Mouse (Mus musculus): Measurements from ENCODE around the gene Qpctl.
A peak's percentile ranks its signal among the peaks of the same experiment; 100 is the strongest.

The Qpctl gene

DNA sequence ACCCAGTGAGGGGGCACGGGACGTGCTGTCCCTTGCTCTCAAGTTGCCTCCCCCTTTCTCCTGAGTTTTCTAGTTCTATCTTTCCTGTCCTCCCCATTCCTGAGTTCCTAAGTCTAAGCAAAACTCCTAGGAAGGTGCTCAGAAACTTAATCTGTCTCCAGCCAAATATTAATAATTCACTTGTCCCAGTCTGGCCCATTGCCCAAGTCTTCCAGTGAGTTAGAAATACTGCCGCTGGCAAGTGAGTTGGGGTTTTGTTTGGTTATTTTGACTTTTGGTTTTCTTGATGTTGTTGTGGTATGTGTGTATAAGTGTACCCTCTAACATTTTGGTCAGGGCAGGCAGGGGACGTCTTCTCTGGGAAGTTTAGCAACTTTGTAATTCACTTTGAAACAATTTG lies 27.4 kb downstream of the Qpctl start:
- DNase-seq (ENCODE audit: low read depth, low spot score), result no peak

DNA sequence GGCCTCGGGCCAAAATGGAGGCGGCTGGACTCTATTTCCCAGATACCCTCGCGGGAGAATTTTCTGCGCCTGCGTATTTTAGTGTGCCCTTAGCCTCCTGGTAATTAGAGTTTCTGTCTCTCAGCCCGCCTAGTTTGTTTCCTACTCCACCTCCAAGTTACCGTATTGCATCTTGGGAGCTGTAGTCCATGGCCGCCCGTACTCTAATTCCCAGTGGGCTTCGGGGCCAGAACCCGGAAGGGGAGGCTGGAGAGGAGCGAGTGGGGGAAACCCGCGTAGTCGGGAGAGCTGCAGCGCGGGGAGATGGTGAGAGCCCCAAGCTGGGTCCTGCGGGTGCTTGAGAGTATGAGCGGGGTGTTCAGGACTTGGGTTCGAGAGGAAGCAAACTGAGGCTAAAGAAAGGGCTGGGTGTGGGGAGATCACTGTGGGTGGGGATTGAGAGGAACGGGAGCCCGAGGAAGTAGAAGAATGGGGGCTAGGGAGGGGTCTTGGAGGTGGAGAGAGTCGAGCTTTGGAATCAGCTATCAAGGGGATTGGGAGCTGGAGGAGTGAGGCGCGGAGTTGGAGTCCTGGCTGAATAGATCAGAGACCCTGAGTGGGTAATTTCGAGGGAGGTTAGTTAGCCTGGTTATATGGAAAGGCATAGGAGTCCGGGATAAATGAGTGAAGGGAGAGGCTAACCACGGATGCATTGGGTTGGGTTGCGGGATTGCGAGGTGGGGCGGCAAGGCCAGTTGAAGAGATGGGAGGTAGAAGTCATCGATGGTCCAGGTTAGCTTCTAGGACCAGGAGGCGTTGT lies 29.3 kb downstream of the Qpctl start, which contains the start of gene Fbxo46:
Gene Fbxo46 (plus strand): TSS at position 229 of the 799 bp plus-strand sequence.
- peak; percentile 96 for DNase-seq (ENCODE audit: low read depth, low spot score)

DNA sequence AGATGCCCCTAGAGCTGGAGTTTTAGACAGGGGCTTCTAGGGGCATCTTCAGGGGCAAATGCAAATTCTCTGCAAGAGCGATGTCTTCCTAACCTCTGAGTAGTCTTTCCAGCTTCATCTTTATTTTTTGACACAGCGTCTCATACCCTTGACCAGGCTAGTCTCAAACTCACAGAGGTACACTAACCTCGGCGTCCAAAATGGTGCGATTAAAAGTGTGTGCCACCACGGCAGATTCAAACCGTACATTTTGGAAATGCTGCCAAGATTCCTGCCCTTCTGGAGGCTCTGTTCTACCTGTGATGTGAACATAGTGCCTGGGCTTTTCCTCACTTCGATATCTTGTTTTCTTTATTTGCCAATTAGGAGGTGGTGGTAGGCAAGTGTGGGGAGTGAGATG lies 30.0 kb downstream of the Qpctl start:
- no peak for DNase-seq (ENCODE audit: low read depth, low spot score)

DNA sequence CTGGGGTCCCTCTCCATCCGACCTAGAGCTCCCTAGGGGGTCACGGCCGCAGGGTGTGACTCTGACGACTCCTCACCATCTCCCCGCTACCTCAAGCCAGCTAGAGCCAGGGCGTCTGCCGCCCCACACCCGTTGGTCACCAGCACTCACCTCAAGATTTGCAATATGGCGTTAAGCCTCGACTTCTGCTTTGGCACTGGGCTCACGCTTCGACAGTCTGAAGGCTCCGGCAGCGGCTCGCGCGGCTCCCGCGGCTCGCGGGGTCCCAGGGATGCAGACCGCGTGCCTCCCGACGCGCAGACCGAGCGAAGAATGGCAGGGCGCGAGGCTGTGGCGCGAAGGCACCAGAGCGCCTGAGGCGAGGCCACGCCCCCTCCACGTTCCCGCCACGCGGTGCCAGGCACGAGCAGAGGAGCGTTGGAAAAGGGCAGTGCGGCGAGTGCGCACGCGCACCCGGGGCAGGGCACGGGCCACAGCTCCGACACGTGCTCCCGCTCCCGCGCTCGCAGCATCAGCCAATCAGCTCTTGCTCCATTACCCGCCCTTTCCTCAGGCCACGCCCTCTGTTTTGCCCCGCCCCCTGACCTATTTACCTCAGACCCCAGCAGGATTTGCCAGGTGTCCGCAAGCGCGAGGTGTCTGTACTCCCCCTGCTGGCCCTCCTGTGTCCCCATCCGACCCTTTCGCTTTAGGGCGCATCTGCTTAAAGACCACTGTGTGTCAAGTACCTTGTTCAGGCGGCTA lies 30.9 kb downstream of the Qpctl start, which contains the start of gene Gm4969:
Gene Gm4969 (minus strand): TSS at position 341 of the 744 bp plus-strand sequence.
- peak; percentile 91 for DNase-seq (ENCODE audit: low read depth, low spot score)

DNA sequence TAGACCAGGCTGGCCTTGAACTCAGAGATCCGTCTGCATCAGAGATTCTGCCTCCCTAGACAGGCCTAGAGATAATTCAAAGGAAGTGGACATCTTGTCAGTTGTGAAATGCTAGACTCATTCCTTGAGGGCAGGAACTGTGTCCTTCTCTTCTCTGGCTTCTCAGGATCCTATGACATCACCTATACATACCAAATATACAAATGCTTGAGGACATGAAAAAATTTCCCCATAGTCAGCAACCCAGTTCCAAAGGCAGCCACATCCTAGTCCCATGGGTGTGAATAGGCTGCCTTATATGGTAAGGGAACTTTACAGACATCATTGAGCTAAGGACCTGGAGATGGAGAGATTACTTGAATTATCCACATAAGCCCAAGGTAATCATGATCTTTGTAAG lies 39.5 kb downstream of the Qpctl start:
- DNase-seq (ENCODE audit: low read depth, low spot score), result no peak

DNA sequence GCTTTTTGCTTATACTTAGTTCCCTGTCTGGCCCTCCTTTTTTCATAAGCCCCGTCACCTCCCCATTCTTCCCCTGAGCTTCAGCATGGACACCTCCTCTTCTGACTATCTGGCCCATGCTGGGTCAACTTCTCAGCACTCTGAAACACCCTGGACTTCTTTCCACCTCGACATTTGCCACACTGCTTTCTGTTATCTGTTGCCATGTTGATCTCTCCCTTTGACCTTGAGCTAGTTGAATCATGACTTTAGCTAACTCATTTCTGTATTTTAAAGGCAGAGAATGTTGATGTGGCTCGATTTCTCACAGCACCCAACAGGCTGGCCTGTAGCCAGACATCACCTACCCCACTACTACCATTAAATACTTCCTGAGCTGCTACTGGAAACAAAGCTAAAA lies 41.7 kb downstream of the Qpctl start:
- DNase-seq (ENCODE audit: low read depth, low spot score), result no peak

DNA sequence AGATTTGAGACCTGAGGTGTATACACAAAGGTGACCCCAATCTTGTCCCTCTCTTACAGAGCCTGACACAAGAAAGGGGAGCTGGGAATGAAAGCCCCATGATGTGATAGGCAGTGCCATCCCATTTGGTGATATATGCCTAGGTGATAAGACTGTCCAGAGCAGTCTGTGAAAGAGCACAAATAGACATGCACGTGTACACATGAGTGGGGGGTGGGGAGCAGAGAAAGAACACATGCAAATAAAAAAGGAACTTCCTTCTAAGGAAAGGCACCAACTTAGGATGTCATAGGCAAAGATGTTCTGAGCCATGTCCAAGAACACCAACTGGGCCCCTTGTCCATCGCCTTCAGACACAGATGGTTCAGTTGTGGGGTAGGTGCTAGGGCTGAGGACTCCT lies 44.6 kb downstream of the Qpctl start:
- no peak for DNase-seq (ENCODE audit: low read depth, low spot score)

DNA sequence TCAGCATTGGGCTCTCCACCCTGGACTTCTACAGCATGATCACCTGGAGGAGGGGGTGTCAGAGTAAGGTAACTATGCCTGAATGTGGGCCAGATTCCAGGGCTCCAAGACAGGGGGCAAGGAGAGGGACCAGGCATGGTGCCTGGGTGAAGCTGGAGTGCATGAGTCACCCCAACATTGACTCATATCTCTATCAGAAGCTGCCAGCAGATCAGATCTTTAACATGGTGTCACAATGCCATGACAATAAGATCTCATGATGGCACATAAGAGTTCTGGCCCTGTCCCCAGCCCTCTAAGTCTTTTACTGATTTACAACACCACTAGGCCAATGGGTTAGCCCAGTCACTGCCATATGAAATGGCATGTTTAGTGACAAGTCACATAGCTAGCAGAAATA lies 45.4 kb downstream of the Qpctl start:
- DNase-seq (ENCODE audit: low read depth, low spot score), result no peak

DNA sequence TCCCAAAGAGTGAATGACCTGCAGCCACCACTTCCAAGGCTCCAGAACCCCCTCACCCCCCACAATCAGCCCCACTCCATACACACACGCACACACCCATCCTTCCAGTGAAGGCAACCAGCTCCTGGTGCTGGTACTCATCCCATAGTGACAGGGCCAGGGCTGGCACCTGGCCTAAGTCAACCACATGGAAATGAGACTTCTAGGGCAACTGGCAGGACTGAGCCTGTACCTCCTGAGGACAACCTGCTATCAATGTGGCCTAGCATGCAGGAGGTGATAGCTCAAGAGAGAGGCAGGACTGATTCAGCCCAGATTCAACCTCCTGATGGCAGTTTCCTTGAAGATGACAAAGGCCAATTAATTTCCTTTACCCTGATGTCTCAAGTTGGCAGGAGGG lies 48.8 kb downstream of the Qpctl start:
- no peak for DNase-seq (ENCODE audit: low read depth, low spot score)

DNA sequence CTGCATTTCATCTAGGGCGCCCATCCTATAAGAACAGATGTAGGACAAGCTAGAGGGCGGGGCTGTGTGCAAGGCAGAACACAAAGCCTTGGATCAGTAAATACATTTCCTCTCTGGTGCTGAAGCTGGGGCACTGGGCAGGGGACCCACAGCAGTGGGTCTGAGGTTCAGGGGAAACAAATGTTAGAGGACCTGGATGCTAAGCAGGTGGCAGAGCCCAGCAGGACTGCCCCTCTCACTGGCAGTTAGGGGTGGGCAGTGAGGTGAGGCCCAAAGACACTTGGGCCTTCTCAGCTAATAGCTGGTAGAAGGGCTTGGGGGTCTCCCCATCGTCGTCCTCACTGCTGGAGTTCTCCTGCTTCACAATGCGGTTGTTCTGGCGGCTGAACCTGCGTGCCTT lies 50.3 kb downstream of the Qpctl start:
- DNase-seq (ENCODE audit: low read depth, low spot score), result no peak

DNA sequence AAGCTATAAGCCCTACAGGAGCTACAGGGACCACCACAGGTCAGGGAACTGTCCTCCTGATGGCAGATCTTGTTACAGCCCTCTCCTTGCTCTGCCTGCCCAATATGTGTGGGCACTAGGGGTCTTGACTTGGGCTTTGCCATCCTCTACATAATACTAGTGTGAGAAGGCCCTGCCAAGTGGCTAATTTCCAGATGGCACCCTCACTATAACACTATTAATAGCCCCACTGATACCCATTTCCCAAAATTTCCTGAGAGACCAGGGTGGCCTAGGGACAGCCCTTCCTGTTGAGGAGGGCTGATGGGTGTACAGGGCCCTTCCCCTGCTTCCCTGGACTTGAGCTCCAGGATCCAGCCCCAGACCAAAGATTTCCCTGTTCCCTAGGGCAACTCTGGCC lies 51.2 kb downstream of the Qpctl start:
- no peak for DNase-seq (ENCODE audit: low read depth, low spot score)

DNA sequence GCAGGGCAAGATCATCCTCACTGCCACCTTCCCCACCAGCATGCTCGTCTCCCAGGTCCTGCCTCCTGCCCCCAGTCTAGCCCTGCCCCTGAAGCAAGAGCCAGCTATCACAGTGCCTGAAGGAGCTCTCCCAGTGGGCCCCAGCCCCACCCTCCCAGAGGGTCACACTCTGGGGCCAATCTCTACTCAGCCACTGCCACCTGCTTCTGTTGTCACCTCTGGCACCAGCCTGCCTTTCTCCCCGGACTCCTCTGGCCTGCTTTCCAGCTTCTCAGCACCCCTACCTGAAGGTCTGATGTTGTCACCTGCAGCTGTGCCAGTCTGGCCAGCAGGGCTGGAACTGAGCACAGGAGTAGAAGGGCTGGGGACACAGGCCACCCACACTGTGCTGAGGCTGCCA lies 51.9 kb downstream of the Qpctl start:
- no peak for DNase-seq (ENCODE audit: low read depth, low spot score)

DNA sequence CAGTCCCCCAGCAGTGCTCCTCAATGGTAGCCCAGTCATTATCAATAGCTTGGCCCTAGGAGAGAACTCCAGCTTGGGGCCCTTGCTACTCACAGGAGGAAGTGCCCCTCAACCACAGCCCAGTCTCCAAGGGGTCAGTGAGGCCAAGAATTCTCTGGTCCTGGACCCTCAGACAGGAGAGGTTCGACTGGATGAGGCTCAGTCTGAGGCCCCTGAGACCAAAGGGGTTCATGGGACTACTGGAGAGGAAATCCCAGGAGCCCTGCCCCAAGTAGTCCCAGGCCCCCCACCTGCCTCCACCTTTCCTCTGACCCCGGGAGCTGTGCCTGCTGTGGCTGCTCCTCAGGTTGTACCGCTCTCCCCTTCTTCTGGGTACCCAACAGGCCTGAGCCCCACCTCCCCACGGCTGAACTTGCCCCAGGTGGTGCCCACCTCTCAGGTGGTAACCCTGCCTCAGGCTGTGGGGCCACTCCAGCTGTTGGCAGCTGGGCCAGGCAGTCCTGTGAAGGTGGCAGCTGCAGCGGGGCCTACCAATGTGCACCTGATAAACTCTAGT lies 52.6 kb downstream of the Qpctl start:
- DNase-seq (ENCODE audit: low read depth, low spot score), result no peak

DNA sequence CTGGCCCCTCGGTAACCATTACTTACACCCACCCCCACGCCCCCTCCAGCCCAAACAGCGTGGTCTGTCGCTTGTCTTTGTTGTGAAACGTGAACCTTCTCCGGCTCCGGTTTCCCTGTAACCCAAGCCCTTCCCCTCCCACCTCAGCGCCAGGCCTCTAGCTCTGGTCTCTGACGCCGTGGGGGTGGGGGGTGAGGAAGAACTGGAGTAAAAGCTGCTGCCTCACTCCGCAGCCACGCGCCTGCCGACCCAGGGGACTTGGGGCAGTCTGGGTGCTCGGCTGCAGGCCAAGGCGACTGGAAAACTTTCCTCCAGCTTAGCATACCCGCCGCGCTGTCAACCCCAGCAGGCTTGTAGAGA lies 53.4 kb downstream of the Qpctl start:
- no peak for DNase-seq (ENCODE audit: low read depth, low spot score)

DNA sequence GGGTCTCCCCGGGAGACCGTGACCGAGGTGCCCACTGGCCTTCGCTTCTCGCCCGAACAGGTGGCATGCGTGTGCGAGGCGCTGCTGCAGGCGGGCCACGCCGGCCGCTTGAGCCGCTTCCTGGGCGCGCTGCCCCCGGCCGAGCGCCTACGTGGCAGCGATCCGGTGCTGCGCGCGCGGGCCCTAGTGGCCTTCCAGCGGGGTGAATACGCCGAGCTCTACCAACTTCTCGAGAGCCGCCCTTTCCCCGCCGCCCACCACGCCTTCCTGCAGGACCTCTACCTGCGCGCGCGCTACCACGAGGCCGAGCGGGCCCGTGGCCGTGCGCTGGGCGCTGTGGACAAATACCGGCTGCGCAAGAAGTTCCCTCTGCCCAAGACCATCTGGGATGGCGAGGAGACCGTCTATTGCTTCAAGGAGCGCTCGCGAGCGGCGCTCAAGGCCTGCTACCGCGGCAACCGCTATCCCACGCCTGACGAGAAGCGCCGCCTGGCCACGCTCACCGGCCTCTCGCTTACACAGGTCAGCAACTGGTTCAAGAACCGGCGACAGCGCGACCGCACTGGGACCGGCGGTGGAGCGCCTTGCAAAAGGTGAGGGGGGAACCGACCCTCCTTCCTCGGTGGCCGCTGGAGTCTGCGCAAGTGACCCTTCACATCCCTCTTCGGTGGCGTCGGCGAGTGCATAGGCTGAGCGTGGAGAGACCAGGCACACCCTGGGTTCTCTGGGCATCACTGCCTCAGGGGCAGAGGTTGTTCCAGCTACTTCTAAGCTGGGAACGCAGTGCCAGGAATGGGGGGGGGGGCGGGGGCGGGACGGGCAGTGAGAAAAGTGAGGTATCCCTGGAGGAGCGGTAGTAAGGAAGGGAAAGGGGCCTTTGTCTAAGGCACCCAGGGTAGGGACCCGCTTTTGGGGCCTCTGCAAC lies 54.0 kb downstream of the Qpctl start:
- no peak for DNase-seq (ENCODE audit: low read depth, low spot score)

DNA sequence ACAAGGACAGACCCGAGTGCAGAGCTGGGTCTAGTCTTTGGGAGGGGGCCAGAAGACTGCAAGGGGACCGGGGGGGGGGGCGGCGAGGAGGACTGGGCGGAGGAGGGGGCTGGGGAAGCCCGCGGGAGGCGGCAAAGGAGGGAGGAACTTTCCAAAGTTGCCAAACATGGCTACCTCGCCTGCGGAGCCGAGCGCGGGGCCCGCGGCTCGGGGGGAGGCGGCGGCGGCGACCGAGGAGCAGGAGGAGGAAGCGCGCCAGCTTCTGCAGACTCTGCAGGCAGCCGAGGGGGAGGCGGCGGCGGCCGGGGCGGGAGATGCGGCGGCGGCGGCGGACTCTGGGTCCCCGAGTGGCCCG lies 54.6 kb downstream of the Qpctl start, which contains the start of gene Six5:
Gene Six5 (plus strand): TSS at position 124 of the 355 bp plus-strand sequence.
- DNase-seq (ENCODE audit: low read depth, low spot score), result no peak

DNA sequence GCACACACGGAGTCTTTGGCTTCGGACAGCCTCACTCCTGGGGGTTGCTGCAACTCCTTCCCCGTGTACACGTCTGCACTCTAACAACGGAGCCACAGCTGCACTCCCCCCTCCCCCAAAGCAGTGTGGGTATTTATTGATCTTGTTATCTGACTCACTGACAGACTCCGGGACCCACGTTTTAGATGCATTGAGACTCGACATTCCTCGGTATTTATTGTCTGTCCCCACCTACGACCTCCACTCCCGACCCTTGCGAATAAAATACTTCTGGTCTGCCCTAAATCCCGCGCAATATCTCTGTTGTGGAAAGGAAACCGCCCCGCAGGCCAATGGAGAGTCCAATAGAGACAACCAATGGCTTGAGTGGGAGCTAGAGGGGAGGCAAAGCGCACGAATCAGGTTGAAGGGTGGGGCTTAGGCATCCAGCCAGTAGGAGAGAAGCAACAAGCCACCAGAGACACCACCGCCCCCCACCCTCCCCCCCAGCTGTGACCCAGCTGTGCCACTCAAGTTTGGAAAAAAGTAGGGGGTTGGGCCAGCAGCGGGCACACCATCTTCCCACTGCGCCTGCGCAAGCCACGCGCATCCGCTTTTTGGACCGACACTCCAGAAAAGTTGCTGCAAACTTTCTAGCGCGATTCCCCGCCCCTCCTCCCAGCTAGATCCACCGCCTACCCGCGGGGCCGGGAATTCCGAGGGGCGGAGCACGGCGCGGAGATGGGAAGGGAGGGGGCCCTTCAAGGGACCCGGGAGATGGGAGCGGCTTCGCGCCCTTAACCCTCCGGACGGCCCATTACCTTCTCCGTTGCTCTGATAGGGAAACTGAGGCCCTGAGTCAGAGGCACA lies 55.3 kb downstream of the Qpctl start:
- peak; percentile 67 for DNase-seq (ENCODE audit: low read depth, low spot score)

DNA sequence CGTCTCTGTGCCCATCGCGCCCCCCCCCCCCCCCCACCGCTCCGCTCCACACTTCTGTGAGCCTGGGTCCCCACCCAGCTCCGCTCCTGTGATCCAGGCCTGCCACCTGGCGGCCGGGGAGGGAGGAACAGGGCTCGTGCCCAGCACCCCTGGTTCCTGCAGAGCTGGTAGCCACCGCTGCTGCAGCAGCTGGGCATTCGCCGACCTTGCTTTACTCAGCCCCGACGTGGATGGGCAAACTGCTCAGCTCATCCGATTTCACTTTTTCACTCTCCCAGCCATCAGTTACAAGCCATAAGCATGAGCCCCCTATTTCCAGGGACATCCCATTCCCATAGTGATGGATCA lies 55.9 kb downstream of the Qpctl start:
- peak; percentile 66 for DNase-seq (ENCODE audit: low read depth, low spot score)

DNA sequence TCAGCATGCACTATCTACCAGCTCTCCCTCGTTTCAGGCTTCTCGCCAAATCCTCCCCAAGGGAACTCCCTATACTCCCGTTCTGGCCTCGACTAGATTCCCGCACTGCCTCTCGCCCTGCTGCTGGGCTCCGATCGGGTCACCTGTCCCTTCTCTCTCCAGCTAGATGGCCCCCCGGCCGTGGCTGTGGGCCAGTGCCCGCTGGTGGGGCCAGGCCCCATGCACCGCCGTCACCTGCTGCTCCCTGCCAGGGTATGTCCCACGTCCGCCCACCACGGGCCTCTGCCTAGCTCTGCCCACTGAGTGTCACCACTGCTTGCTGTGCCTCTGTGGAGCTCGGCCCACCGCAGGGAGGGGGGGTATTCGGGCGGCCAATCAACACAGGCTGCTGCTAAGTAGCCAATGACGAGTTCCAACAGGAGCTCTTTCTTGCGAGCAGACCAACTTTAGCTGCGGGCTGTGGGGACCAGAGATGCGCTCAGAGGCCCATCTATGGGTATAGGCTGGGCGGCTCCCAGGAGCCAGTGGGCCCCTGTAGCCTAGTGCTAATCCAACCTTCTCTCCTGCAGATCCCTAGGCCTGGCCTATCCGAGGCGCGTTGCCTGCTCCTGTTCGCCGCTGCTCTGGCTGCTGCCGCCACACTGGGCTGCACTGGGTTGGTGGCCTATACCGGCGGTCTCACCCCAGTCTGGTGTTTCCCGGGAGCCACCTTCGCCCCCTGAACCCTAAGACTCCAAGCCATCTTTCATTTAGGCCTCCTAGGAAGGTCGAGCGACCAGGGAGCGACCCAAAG lies 56.5 kb downstream of the Qpctl start:
- no peak for DNase-seq (ENCODE audit: low read depth, low spot score)

DNA sequence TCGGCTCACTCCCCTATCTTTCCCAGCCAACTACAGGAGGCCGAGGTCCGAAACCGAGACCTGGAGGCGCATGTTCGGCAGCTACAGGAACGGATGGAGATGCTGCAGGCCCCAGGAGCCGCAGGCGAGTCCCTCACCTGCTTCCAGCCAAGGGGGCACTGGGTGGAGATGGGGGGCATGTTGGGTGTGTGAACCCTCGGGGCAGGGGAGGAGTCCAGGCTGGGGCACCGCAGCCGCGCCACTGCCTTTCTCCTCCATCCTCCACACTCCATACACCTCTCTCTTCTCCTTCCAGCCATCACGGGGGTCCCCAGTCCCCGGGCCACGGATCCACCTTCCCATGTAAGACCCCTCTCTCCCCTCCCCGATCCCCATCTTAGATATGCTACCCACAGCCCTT lies 57.2 kb downstream of the Qpctl start:
- no peak for DNase-seq (ENCODE audit: low read depth, low spot score)
